Mouse (Mus musculus) kidney, embryonic 16.5 days (tissue): Measurements from ENCODE around the gene Myo6. TPM values are rescaled to one million over a fixed set of nuclear protein-coding genes. Genes with fewer than 3 reads are reported as not detected.

Experiments
- ATAC-seq: fragments of 200-750 bp; cut with Nextera tagmentation; 2 replicates; pipeline ENCODE4 v1.8.0; 2017; ENCODE audit warnings: moderate TSS enrichment; ENCODE audit not compliant: low FRiP score, low TSS enrichment
- H3K27ac ChIP-seq: fragments of 300-500 bp; sonication (generic); 2 replicates; pipeline ENCODE4 v1.5.1; 2014; ENCODE audit warnings: low read length
- H3K27me3 ChIP-seq: fragments of 300-500 bp; sonication (generic); 2 replicates; pipeline ENCODE4 v1.6.1; 2014; ENCODE audit warnings: low read length, control low read depth, mixed read lengths; ENCODE audit not compliant: insufficient read depth
- H3K36me3 ChIP-seq: fragments of 300-500 bp; sonication (generic); 2 replicates; pipeline ENCODE4 v1.6.1; 2014; ENCODE audit warnings: low read length, control low read depth, mixed read lengths; ENCODE audit not compliant: insufficient read depth
- H3K4me1 ChIP-seq: fragments of 300-500 bp; sonication (generic); 2 replicates; pipeline ENCODE4 v1.6.1; 2014; ENCODE audit warnings: low read length, control low read depth, mixed read lengths; ENCODE audit not compliant: insufficient read depth
- H3K4me2 ChIP-seq: fragments of 300-500 bp; sonication (generic); replicated peaks from 2 replicates; pipeline ENCODE4 v1.6.1; 2014; ENCODE audit warnings: low read depth, low read length
- H3K4me3 ChIP-seq: fragments of 300-500 bp; sonication (generic); 2 replicates; pipeline ENCODE4 v1.5.1; 2014; ENCODE audit warnings: mild to moderate bottlenecking, low read length
- H3K9ac ChIP-seq: fragments of 300-500 bp; sonication (generic); replicated peaks from 2 replicates; pipeline ENCODE4 v1.6.1; 2014; ENCODE audit warnings: low read length
- H3K9me3 ChIP-seq: fragments of 300-500 bp; sonication (generic); 2 replicates; pipeline ENCODE4 v1.6.1; 2016; ENCODE audit warnings: low read length, control low read depth
- WGBS: fragments of 180-500 bp; shearing (Covaris S2); extraction: QIAGEN DNeasy Blood & Tissue Kit; methylation state at CpG from one replicate; pipeline ENCODE4 v1.1.7; 2014; 5-methylcytosine and 5-hydroxymethylcytosine counted together
- polyA plus RNA-seq: library from polyadenylated mRNA; unstranded; fragments of >200 nt; fragmentation: Nextera tagmentation; extraction: Ambion mirVana; gene quantifications from 2 replicates; pipeline ENCODE4 v1.2.1, GENCODE M21; 2015

Gene Myo6
- polyA plus RNA-seq, 1 experiment from 2014 or later, result 62.6 TPM

DNA sequence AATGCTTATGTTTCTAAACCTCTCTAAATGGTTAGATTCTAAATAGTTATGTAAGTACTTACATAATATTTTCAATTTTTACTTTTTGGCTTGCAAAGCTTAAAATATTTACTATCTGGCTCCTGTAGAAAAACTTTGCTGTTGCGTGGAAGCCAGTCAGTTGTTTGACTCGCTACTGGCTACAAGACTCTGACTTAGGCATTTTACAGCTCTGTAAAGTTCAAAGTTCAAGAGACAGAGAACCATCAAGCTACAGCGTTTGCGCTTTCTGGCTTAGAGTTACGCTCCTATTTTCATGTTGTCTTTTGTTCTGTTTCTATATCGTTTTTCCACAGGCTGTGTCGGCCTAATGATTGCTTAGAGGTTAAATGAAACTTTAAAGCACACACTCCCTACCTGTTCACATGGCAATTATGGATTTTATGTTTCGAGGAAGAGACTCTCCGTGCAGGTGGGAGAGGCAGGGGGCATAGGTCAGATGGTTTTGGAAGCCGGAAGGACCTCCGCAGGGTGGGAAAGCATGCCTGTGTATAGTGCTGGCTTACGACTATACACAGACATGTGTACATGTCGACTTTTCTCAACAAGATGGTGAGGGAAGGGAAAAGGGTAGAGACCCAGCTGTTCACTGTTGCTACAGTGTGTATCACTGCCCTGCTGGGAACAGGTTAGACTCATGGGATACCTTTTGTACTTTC is 171.0 kb downstream of the Myo6 start:
- ATAC-seq, result no peak
- Histone ChIP-seq H3K9ac (no peak overlapping the region), H3K4me2 (no peak overlapping the region), H3K36me3 (no peaks in the 10 kb centered on the region), H3K4me1 (0 out of 2 replicates have a peak, but pooled peaks cover 6% of the 10 kb centered on the region), H3K9me3 (no peaks in the 10 kb centered on the region), H3K27ac (no peak overlapping the region), H3K27me3 (no peaks in the 10 kb centered on the region), H3K4me3 (no peak overlapping the region)
- WGBS, result 57% methylated on average over 13 of the region's 13 CpGs

GRCm38 (mm10) chr9:80338026-80338425 is 173.2 kb downstream of the Myo6 start:
- Histone ChIP-seq H3K27ac (no peak overlapping the region), H3K36me3 (no peaks in the 10 kb centered on the region), H3K27me3 (no peaks in the 10 kb centered on the region), H3K9me3 (no peaks in the 10 kb centered on the region), H3K9ac (no peak overlapping the region), H3K4me3 (no peak overlapping the region), H3K4me1 (0 out of 2 replicates have a peak, but pooled peaks cover 6% of the 10 kb centered on the region), H3K4me2 (no peak overlapping the region)
- WGBS, result 82% methylated on average over 6 of the region's 6 CpGs
- ATAC-seq, result no peak

- H3K9me3 ChIP-seq, result no peaks in the 10 kb centered on the region
- WGBS, result 88% methylated on average over 1 of the region's 1 CpGs
Observed at GRCm38 (mm10) chr9:80340927-80341326, 176.1 kb downstream of the Myo6 start.

GRCm38 (mm10) chr9:80341756-80342155 is 176.9 kb downstream of the Myo6 start:
- 94% methylated on average over 16 of the region's 16 CpGs for WGBS
- no peaks in the 10 kb centered on the region for H3K4me1 ChIP-seq

More at GRCm38 (mm10) chr9:80340927-80341326, 176.1 kb downstream of the Myo6 start:
- Histone ChIP-seq H3K27ac (no peak overlapping the region), H3K4me1 (no peaks in the 10 kb centered on the region), H3K36me3 (no peaks in the 10 kb centered on the region), H3K9ac (no peak overlapping the region), H3K4me3 (no peak overlapping the region), H3K4me2 (no peak overlapping the region), H3K27me3 (no peaks in the 10 kb centered on the region)
- no peak for ATAC-seq

GRCm38 (mm10) chr9:80342520-80342919 is 177.7 kb downstream of the Myo6 start:
- no peak overlapping the region for H3K4me2 ChIP-seq

More at GRCm38 (mm10) chr9:80341756-80342155, 176.9 kb downstream of the Myo6 start:
- Histone ChIP-seq H3K9me3 (no peaks in the 10 kb centered on the region), H3K36me3 (no peaks in the 10 kb centered on the region), H3K27me3 (no peaks in the 10 kb centered on the region), H3K9ac (no peak overlapping the region), H3K27ac (no peak overlapping the region), H3K4me2 (no peak overlapping the region), H3K4me3 (no peak overlapping the region)
- ATAC-seq, result no peak

GRCm38 (mm10) chr9:80344451-80345000 is 179.7 kb downstream of the Myo6 start:
- Histone ChIP-seq H3K9me3 (no peaks in the 10 kb centered on the region), H3K4me1 (no peaks in the 10 kb centered on the region), H3K4me3 (no peak overlapping the region), H3K36me3 (no peaks in the 10 kb centered on the region), H3K27me3 (no peaks in the 10 kb centered on the region), H3K9ac (no peak overlapping the region), H3K4me2 (no peak overlapping the region), H3K27ac (no peak overlapping the region)
- 90% methylated on average over 6 of the region's 6 CpGs for WGBS
- no peak for ATAC-seq

More at GRCm38 (mm10) chr9:80342520-80342919, 177.7 kb downstream of the Myo6 start:
- Histone ChIP-seq H3K27ac (no peak overlapping the region), H3K9me3 (no peaks in the 10 kb centered on the region), H3K27me3 (no peaks in the 10 kb centered on the region), H3K36me3 (no peaks in the 10 kb centered on the region), H3K4me1 (no peaks in the 10 kb centered on the region), H3K4me3 (no peak overlapping the region), H3K9ac (no peak overlapping the region)
- no peak for ATAC-seq
- WGBS, result 86% methylated on average over 6 of the region's 6 CpGs

DNA sequence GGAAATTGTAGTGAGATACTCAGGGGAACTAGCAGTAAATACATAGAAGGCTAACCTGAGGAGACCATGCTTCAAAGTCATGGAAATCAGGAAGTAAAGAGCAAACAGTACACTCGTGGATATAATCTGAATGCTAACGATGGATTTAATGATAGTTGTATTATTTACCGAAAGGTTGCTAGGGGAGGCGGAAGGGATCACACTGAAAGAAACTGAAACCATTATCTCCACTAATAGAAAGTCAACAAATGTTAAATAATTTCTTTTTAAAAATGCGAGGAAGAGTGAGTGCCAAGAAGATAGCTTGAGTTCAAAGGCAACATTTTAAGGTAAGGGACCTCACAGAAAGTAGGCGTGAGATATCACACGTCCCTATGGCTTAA is 186.5 kb downstream of the Myo6 start:
- H3K4me3 ChIP-seq, result no peak overlapping the region
- no peaks in the 10 kb centered on the region for H3K27me3 ChIP-seq
- no peaks in the 10 kb centered on the region for H3K9me3 ChIP-seq
- 73% methylated on average over 7 of the region's 7 CpGs for WGBS
- H3K9ac ChIP-seq, result no peak overlapping the region
- no peaks in the 10 kb centered on the region for H3K36me3 ChIP-seq
- H3K27ac ChIP-seq, result no peak overlapping the region
- H3K4me1 ChIP-seq, result no peaks in the 10 kb centered on the region
- peak overlapping the region; percentile 35; the same call in 1 of the 2 replicates for H3K4me2 ChIP-seq
- no peak for ATAC-seq

DNA sequence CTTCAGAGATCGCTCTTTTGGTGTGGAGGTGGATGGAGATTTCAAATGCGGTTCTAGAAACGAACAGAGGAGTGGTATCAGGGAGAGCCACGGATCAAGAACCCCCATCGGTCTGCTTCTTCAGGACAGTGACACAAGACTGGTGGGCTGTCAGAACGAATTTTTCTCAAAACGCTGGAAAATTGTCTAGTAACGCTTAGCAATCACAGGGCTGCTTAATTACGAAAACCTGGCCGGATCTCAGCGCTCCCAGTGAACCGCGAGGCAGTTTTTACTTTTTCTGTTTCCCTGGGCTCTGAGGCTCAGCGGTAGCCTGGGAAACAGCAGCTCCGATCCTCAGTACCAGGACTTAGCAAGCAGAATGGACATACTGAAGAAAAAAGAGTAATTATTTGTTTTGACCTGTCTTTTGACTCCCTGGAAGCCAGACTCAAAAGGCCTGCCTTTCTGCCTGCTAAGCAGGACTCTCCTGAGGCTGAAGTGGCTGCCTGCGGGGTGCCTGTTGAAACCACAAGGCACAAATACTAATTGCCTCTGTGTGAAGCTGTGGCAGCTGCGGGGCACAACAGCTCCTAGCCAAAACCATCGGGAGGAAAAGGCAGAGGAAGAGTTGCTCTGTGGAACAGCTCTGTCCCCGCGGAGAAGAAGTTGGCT is 187.0 kb downstream of the Myo6 start:
- Histone ChIP-seq H3K9ac (no peak overlapping the region), H3K4me1 (no peaks in the 10 kb centered on the region), H3K9me3 (no peaks in the 10 kb centered on the region), H3K36me3 (no peaks in the 10 kb centered on the region), H3K27ac (no peak overlapping the region), H3K4me2 (peak overlapping the region; percentile 35), H3K4me3 (no peak overlapping the region), H3K27me3 (no peaks in the 10 kb centered on the region)
- whole genome bisulfite sequencing, result 46% methylated on average over 20 of the region's 20 CpGs
- no peak for ATAC-seq

- H3K9ac ChIP-seq, result no peak overlapping the region
- H3K4me1 ChIP-seq, result no peaks in the 10 kb centered on the region
- no peak overlapping the region for H3K4me2 ChIP-seq
- no peaks in the 10 kb centered on the region for H3K27me3 ChIP-seq
- H3K27ac ChIP-seq, result no peak overlapping the region
- no peak for ATAC-seq
- H3K4me3 ChIP-seq, result no peak overlapping the region
- no peaks in the 10 kb centered on the region for H3K9me3 ChIP-seq
- no peaks in the 10 kb centered on the region for H3K36me3 ChIP-seq
Observed at GRCm38 (mm10) chr9:80360063-80360462, 195.2 kb downstream of the Myo6 start.
